Mouse (Mus musculus) urinary bladder, postnatal 14 days (tissue): ENCODE results near the gene Psen2.

Experiments used
- DNase-seq: peaks from one replicate; pipeline ENCODE4 v3.0.0; 2021; ENCODE audit warnings: low spot score

The Psen2 gene

DNA sequence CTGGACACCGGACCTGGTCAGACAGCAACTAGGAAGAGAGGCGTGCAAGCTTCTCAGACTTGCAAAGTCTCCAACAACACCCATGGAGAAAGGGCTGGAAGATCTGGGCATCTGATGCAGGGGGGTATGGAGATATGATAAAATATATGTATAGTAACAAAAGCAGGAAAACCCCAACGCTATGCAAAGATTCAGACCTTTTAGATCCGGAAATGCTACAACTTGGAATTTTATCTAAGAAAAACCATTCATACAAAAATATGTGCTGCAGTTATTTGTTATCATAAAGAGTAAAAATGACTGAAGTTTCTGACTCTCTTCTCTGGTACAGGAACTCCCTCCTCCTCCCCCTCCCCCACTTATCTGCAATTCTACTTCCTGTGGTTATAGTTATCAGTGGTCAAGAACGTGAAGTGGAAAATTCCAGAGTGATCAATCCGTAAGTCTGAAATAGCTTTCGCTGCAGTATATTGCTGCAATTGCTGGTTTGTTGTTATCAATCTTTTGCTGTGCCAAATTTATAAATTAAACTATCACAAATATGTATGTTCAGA, 14.6 kb downstream of the Psen2 start:
- no peak for DNase-seq

DNA sequence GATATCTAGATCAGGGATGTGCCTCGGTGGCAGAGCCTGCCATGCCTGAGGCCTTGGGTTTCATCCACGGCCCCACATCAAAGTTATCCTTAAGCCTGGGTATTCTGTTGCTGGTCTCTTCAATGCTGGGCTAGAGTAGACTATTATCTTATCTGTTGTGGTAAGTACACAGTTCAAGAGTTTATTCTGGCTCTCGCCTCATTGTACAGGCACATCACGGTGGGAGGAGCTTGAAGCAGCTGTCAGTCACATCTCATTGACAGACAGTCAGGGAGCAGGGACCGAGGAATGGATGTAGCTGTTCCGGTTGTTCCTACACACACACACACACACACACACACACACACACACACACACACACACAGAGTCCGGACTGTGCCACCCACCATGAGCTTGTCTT, 15.3 kb downstream of the Psen2 start:
- no peak for DNase-seq

DNA sequence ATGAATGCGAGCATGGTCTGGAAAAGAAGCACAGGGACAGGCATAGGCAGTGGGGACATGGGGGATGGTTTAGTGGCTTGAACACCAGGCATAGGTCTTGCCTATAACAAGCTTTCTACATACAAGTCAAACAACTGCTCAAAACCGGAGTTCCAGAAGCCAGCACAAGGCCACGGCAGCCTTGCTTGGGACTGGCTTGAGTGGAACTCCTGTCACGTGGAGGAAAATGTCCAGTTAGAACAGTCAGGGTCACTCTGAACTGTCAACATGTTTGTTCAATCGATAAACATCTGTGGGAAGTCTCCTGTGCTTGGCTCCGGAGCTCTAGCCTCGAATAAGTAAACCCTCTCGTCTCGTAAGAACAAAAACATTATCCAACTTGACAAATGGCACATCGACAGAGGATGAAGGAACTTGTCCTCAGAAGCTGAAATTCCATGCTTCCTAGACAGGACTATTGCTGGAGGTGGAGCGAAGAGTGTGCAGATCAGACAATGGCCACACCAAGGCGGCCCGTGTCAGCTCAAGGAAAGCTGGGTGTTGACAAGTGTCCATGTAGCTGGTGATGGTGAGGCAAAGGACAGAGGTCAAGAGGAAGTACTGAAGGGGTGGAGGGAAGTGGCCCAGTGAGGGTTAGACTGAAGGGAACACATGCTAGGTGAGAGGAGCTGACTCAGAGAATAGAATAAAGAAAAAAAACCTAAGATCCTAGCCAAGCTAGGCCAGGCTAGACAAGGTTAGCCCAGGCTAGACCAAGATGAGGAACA, 17.3 kb downstream of the Psen2 start:
- DNase-seq, result no peak

DNA sequence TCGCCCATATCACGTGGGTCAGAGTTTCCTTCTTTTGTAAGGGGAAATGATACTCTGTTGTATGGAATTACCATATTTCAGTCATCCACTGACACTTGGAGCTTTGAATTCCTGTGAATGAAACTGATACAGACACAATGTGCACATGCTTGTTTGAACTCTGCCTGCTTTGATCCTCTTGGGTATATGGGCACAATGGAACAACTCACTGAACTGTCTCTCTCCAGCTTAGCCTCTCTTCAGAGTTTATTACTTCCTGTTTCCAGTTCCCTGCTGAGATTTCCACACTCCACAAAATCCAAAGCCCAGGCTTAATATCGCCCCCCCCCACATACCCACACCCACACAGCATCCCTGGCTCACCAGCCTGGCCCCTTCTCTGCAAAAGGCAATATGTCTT, 31.5 kb downstream of the Psen2 start:
- DNase-seq, result no peak

DNA sequence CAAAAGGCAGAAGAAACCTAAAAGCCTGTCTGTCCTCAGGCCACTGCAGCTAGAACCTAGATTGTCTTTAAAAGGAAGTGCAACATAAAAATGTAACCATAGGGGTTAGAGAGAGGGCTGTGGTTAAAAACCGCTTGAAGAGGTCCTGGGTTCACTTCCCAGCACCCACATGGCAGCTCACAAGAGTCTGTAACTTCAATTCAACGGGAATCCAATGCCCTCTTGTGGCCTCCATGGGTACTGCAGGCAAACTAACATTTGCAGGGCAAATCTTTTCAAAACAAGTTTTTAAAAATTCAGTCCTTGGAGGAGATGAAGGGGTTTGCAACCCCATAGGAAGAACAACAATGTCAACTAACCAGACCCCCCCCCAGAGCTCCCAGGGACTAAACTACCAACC, 32.7 kb downstream of the Psen2 start:
- no peak for DNase-seq

DNA sequence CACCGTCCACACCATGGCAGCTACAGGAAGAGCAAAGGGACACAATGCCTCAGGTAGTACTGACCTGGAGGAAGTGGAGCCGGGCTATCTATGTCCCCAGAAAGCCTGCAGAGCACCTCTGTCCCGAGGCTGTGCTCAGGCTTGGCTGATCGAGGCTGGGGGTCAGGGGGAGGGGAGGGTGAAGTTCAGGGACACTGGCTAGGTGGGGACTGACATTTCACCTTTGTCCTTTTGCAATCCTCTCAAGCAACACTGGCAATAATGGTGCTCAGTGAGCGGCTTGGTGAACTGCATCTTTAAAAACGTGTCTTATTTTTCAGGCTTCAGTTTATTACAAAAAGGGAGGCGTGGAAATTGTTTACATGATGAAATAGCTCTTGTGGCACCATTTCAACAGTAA, 33.3 kb downstream of the Psen2 start:
- DNase-seq, result no peak

DNA sequence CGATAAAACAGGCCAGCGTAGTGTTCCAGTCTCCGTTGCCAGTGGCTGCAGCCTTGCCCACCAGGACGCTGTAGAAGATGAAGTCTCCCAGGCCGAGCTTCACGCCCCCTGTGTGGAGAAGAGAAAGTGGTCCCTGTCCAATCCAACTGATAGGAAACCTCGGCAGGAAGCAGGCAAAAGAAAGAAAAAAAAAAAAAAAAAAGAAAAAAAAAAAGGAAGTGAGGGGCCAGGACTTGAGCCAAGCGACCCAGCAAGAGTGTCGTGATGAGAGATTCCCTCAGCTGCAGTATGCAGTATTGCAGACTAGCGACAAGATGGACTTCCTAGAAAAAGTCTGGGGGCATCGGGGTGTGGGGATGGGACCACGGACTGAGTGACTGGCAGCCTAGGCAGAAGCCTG, 34.4 kb downstream of the Psen2 start:
- no peak for DNase-seq

DNA sequence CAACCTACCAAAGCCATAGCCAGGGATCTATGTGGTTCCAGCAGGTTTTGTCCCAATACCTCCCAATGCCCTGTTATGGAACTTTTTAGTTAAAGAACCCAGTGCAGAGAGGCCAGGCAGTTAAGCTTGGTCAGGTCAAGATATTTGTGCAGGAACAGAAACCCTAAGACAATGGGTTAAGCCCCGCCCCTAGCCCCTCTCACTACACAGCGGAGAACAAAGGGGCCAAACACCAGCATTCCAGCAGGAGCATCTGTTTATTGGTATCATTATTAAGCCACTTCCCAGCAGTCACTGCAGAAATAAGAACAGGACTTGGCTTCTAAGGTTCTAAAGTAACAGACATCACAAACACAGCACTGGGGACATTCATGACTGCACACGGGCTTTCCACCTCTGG, 36.5 kb downstream of the Psen2 start:
- no peak for DNase-seq

DNA sequence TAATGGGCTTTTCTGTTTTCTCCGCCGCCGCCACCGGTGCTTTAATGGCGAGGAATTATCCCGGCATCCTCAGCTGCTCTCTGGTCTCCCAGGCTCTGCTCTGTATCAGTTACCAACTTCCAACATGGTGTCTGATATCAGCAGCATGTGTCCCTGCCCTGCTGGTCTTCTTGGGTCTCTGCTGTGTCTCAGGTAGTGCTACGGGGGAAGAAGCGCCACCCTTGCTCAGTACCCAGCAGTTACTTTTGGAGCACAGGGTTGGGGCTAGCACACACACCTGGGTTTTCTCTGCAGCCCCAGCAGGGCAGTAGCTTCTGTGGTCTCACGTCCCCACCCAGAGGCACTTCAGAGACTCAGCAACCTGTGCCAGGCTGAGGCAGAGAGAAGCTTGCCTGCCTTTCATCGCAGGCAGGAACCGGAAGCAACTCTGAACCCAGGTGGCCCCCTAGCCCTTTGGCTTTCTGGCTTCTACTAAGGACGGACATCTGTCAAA, 37.0 kb downstream of the Psen2 start:
- no peak for DNase-seq

DNA sequence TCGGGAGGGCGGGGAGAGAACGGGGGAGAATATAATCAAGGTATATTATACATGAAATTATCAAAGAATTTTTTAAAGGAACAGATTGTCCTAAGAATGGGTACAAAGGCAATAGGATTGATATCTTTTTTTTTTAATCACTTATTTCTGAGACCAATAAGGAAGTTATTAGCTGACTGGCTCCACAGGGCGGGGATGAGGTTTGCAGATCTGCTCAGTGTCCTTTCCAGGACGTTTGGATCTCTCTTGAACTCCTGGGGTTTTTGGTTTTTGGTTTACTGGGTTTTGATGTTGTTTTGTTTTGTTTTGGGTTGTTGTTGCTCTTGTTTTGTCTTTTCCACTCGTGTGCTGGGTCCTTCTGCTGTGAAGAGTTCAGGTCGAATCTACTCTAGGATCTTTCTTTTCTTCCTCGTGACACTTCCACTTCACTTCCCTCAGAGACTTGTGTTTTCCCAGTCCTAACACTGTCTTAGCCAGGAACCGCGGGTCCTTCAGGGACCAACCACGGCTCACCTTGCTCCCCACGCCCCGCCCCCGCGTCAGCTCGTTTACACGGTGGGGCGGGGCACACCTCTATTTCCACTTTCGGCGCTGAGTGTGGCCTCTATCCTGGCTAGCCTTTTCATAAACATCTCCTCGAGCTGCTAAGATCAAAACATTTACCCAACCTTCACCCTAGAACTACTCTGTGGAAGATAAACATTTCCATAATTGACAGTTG, 37.6 kb downstream of the Psen2 start:
- peak; percentile 72 for DNase-seq

DNA sequence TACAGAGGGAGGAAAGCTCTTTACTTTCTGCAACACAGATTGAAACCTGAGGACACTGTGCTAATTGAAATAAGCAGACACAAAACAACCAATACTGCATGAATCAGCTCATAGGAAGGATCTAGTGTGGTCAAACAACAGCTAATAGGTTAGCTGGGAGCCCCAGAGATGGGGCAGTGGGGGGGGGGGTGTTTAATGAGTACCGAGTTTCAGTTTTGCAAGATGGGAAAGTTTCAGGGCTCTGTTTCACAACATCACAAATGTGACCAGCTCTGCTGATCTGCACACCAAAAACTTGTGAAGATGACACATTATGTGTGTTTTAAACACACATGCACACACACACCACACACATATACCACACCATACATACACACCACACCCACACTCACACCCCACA, 41.2 kb downstream of the Psen2 start:
- DNase-seq, result no peak

DNA sequence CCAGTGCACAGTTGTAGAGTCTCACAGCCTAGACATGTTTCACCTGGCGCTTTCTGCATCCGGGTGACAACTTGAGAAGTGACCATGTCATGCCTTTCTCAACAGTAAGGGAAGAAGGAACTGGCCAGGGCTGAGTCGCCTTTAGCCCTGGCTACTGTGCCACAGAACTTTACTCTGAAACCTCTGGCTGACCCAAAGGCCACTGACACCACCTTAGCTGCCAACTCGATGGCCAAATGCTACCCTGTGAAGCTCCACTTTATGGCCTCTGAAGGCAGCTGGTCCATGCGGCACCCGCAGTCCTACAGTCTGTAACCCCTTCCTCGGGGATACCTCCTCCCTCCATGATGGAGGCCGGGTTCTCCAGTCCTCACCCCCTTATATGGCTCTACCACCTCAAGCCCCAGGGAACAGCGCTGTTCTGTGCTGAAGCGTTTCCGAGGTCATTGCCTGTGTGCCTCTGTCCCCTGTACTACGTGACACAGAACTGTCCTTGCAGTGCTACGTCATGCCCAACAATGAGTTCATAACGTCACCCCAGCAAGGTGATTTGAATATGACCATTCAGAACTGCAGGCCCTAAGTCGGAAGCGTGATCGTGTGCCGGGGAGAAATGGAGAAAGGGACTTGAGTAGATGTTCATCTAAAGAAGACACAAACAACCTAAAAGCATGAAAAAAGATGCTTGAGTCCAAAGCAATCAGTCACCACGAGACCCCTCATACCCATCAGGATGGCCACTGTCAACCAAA, 42.3 kb downstream of the Psen2 start:
- DNase-seq, result no peak

DNA sequence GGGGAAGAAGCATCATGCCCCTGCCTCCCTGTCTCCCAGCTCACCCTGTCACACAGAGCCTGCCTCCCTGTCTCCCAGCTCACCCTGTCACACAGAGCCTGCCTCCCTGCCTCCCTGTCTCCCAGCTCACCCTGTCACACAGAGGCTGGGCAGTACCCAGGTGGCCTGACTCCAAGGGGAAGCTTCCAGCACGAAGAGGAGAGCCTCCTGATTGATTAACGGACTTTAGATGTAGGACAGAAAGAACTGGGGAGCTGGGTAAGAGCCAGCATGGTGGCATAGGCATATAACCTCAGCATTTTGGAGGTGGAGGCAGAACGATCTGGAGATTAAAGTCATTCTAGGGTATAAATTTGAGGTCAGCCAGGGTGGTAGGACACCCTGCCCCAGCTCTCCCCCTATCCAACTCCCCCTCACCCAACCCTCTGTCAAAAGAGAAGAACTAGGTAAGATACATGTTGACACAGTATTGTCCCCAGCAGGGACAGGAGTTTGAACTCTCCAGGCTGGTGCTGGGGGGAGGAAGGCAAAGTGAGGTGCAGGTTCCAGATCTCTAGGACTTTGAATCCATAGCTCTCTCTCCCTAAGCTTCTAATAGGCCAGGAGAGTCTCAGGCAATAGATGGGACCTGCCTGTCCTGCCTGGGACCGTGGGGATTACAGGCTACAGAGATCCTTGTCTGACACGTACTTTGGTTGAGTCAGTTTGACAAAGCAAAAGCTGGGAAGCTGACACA, 46.5 kb downstream of the Psen2 start:
- DNase-seq, result no peak

DNA sequence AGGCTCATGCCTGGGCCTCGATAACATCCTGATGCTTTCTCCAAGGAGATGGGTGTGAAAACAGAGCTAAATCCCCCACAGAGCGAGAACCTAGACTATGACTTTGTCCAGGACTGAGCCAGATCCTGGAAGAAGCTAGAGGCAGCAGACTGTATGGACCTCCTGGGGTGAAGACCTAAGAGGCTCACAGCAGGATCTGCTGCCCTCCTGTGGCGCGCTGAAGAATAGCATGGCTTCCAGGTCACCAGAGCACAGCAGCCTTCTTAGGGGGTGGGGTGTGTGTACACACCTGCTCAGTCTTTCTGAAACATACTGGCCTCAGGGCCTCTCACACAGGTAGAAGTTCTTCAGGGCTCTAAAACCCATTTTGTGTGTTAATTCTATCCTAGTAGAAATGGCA, 48.2 kb downstream of the Psen2 start:
- peak; percentile 71 for DNase-seq

DNA sequence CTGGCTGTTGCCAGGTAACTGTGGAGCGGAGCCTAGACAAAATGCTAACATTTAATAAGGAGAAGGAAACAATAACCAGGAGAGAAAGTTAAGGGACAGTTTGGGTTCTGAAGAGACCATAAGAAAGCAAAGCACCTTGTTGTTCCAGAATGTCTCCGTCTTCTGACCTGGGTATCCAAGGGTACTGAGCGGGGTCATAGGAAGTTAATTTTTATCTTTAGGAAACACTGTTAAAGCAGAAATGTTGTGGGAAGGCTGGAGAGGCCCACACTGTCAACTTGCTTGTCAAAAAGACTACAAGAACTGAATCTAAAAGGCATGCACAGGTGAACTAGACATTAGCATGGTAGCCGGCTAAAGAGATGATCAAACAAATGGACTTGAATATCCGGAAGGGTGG, 50.3 kb downstream of the Psen2 start:
- no peak for DNase-seq

DNA sequence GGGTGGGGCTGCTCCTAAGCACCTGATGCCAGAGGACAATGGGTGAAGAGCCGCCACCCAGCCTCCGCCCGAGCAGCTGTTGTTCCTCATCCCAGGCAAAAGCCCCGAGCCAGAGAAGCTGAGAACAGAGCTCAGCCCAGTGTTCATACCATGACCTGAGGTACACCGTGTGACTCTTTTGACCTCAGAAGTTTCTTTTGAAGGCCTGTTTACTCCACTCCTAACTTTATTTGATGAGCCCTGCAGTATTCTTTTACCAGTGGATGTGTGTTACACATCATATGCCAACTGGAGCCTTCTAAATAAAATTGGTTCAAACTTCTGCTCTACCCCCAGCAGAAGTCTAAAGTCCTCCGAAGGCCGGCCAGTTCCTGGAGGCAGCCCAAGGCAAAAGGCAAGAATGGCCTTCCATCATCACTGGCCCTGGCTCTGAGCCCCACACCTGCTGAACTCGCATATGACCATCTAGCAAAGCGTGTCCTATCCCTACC, 52.4 kb downstream of the Psen2 start:
- no peak for DNase-seq

DNA sequence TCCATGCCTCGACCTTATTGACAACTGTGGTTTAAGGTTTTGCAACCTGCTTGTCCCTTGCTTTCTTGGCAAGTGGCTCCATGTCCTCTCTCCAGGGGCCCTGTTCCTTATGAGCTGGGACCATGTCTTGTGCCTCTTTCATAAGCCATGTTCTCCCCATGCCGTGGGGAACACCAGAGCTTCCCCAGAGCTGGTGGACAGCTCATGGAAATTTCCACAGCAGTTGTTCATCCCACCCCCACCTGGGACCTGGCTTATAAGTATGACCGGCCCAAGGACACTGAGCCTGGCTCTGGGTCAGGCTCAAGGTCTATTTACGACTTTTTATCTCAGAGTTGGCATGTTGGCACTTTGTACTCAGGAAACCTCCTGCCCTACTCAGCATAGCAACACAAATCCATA, 53.2 kb downstream of the Psen2 start:
- DNase-seq, result no peak

DNA sequence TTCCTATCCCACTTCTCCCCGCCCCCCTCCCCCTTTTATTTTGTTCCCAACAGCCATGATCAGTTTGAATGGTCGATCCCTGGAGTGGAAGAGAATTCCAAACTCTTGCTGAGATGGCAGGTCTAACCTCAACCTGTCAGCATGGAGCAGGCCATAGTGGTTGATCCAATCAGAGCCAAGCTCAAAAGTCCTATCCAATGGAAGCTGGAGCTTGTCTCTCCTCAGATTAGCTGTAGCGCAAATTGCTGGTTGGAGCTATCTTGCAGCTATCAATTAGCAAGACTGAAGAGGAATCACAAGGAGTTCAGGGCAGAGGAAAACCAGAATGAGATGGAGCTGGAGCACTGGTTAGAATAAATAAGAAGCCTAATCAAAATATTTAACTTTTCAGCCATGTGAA, 54.9 kb downstream of the Psen2 start:
- no peak for DNase-seq

DNA sequence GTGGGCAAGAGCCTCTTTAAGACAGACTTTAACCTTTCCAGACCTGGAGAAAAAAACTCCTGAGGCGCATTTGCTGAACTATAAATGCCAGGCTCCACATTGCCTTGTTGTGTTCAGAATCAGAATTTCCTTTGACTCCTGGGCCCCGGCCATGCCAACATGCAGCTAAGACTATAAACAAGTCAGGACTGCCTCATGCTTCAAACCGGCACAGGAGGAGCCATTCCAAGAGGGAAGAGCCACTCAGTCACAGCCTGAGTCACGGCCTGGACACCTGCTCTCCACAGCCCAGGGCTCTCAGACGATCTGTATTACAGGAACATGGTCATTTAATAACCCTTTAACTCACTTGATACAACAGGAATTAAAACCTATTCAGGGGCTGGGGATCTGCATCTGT, 62.5 kb downstream of the Psen2 start:
- DNase-seq, result no peak

DNA sequence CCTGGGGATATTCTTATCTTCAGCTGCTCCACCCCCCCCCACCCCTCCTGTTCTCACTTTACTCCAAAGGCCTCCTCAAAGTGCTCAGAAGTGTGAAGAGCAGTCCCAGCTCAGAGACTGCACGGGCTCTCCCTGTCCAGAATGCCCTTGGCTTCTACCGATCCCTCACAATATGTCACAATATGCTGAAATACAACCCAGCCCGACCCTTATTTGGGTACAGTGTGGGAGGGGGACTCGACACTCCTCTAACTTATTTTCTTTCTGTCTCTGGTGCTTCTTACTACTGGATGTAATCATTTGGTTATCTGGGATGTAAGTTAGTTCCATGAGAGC, 63.6 kb downstream of the Psen2 start:
- DNase-seq, result no peak

DNA sequence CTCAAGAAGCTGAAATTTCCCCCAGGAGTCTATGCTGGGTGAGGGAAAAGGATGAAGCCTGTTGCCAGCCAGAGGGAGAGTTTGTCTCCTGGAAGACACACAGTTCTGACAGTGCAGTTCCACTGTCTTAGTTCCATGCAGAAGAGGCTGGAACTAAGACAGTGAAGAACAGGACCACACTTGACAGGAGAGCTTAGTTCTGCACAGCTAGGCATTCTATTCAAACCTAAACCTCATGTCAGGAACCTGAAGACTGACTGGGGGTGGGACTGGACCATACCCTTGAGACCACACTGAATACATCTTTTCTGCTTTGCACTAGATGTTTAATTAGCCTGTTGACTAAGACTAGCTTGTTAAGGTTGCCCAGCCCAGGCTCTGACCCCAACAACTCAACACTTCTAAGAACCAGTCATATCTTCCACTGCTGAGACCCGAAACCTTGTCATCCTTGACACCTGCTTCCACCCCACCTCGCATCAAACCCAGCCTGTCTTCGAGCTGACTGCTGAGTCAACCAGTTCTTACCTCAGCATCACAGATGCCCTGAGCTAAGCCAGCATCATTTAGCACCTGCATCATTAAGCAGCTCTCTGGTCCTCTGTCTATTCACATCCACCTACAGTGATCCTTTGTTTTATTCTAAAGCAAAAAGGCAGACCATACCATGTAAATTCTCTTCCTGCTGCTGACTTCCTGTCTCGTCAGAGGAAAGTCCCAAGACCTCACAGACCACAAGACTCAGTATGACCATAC, 64.1 kb downstream of the Psen2 start, which contains the start of gene Coq8a:
Gene Coq8a, minus strand, starts transcription at position 644 of the 756 bp plus-strand sequence.
- DNase-seq, result no peak
